Mouse (Mus musculus) layer of hippocampus, adult 9-10 months (tissue): ENCODE measurements around the gene Avpi1.

Experiments used
- DNase-seq: peaks from one replicate; pipeline ENCODE4 v3.0.0; 2022; ENCODE audit warnings: low spot score

Gene Avpi1

GRCm38 (mm10) chr19:42128787-42129508, at the start of gene Avpi1:
Gene Avpi1, minus strand, starts transcription at chr19:42129059.
- DNase-seq: peak; percentile 93

- no peak for DNase-seq
These were observed 48.6 kb upstream of the Avpi1 start for GRCm38 (mm10) chr19:42177461-42177860.

GRCm38 (mm10) chr19:42176841-42177240, 48.0 kb upstream of the Avpi1 start:
- DNase-seq: no peak

- DNase-seq: peak; percentile 75
These were observed 41.4 kb upstream of the Avpi1 start for GRCm38 (mm10) chr19:42170025-42170969.

- no peak for DNase-seq
These were observed 40.6 kb upstream of the Avpi1 start for GRCm38 (mm10) chr19:42169322-42169975.

GRCm38 (mm10) chr19:42167489-42167888, 38.6 kb upstream of the Avpi1 start:
- no peak for DNase-seq

- no peak for DNase-seq
These were observed 37.9 kb upstream of the Avpi1 start for GRCm38 (mm10) chr19:42166766-42167165.

- DNase-seq: peak; percentile 89
These were observed 37.3 kb upstream of the Avpi1 start for GRCm38 (mm10) chr19:42166130-42166529.

- no peak for DNase-seq
These were observed 35.3 kb upstream of the Avpi1 start for GRCm38 (mm10) chr19:42164188-42164587.

- DNase-seq: no peak
These were observed 34.9 kb upstream of the Avpi1 start, which contains the start of gene Zfyve27 for GRCm38 (mm10) chr19:42163764-42164163. Gene Zfyve27, plus strand, starts transcription at chr19:42163951.

- no peak for DNase-seq
These were observed 29.6 kb upstream of the Avpi1 start for GRCm38 (mm10) chr19:42158246-42159017.

GRCm38 (mm10) chr19:42157493-42158237, 28.8 kb upstream of the Avpi1 start:
- no peak for DNase-seq

GRCm38 (mm10) chr19:42151990-42152389, 23.1 kb upstream of the Avpi1 start:
- DNase-seq: peak; percentile 85

- no peak for DNase-seq
These were observed 19.7 kb upstream of the Avpi1 start for GRCm38 (mm10) chr19:42148569-42148860.

- no peak for DNase-seq
These were observed 19.1 kb upstream of the Avpi1 start for GRCm38 (mm10) chr19:42147769-42148568.

GRCm38 (mm10) chr19:42147170-42147768, 18.4 kb upstream of the Avpi1 start, which contains the start of gene Marveld1:
Gene Marveld1, plus strand, starts transcription at chr19:42147400.
- DNase-seq: no peak

GRCm38 (mm10) chr19:42146276-42147010, 17.6 kb upstream of the Avpi1 start:
- DNase-seq: no peak

GRCm38 (mm10) chr19:42145731-42146130, 16.9 kb upstream of the Avpi1 start:
- DNase-seq: no peak

GRCm38 (mm10) chr19:42145210-42145609, 16.4 kb upstream of the Avpi1 start:
- no peak for DNase-seq
